Mouse (Mus musculus): ENCODE measurements at regions not wholly inside any gene's neighbourhood (a gene's known extent, or its start where the extent isn't known, plus 50 kb on each side); places are given as distances from the start of the nearest gene placed in this dataset.

GRCm38 (mm10) chr2:149768027-149768426 is 61.0 kb upstream of the Syndig1 start:
- no peak for TF ChIP-seq POLR2A (IDR thresholded peaks at IDR 0.05; ENCODE audit: extremely low read depth, insufficient read depth, low read length)
- no peak for TF ChIP-seq CTCF (IDR thresholded peaks at IDR 0.05; ENCODE audit: low read depth, low read length)
- Histone ChIP-seq H3K4me1 (ENCODE audit: control insufficient read depth, insufficient read depth, low read length) (no peaks in the 10 kb centered on the region), H3K79me2 (ENCODE audit: control insufficient read depth, insufficient read depth, low read length) (no peaks in the 10 kb centered on the region), H3K9ac (ENCODE audit: low read depth, low read length) (no peak overlapping the region), H3K27me3 (ENCODE audit: control insufficient read depth, insufficient read depth, low read length) (no peaks in the 10 kb centered on the region), H3K4me3 (ENCODE audit: insufficient read depth, low read depth, low read length) (no peak overlapping the region), H3K27ac (replicated peaks; ENCODE audit: insufficient read depth, low read depth, low read length) (no peak overlapping the region), H3K36me3 (ENCODE audit: control insufficient read depth, insufficient read depth, low read length) (no peaks in the 10 kb centered on the region)
- WGBS = 54% methylated on average over 1 of the region's 1 CpGs
- DNase-seq (ENCODE audit: extremely low read depth, low read depth, low spot score) = no peak

- 64% methylated on average over 2 of the region's 2 CpGs for WGBS
- DNase-seq (ENCODE audit: extremely low read depth, low read depth, low spot score) = no peak
- H3K36me3 ChIP-seq (ENCODE audit: control insufficient read depth, insufficient read depth, low read length) = no peaks in the 10 kb centered on the region
- no peaks in the 10 kb centered on the region for H3K4me1 ChIP-seq (ENCODE audit: control insufficient read depth, insufficient read depth, low read length)
- H3K27me3 ChIP-seq (ENCODE audit: control insufficient read depth, insufficient read depth, low read length) = no peaks in the 10 kb centered on the region
- H3K4me3 ChIP-seq (ENCODE audit: insufficient read depth, low read depth, low read length) = no peak overlapping the region
- no peak overlapping the region for H3K9ac ChIP-seq (ENCODE audit: low read depth, low read length)
- no peak overlapping the region for H3K27ac ChIP-seq (replicated peaks; ENCODE audit: insufficient read depth, low read depth, low read length)
- TF ChIP-seq CTCF (IDR thresholded peaks at IDR 0.05; ENCODE audit: low read depth, low read length) (no peak), POLR2A (IDR thresholded peaks at IDR 0.05; ENCODE audit: extremely low read depth, insufficient read depth, low read length) (no peak)
- no peaks in the 10 kb centered on the region for H3K79me2 ChIP-seq (ENCODE audit: control insufficient read depth, insufficient read depth, low read length)
Measured at GRCm38 (mm10) chr2:149768551-149768950, 60.5 kb upstream of the Syndig1 start.

GRCm38 (mm10) chr2:149777316-149777715 is 51.7 kb upstream of the Syndig1 start:
- TF ChIP-seq CTCF (IDR thresholded peaks at IDR 0.05; ENCODE audit: low read depth, low read length) (no peak), POLR2A (IDR thresholded peaks at IDR 0.05; ENCODE audit: extremely low read depth, insufficient read depth, low read length) (no peak)
- H3K4me1 ChIP-seq (ENCODE audit: control insufficient read depth, insufficient read depth, low read length) = no peaks in the 10 kb centered on the region
- H3K27ac ChIP-seq (replicated peaks; ENCODE audit: insufficient read depth, low read depth, low read length) = no peak overlapping the region
- H3K79me2 ChIP-seq (ENCODE audit: control insufficient read depth, insufficient read depth, low read length) = no peaks in the 10 kb centered on the region
- no peaks in the 10 kb centered on the region for H3K27me3 ChIP-seq (ENCODE audit: control insufficient read depth, insufficient read depth, low read length)
- no peak overlapping the region for H3K4me3 ChIP-seq (ENCODE audit: insufficient read depth, low read depth, low read length)
- H3K36me3 ChIP-seq (ENCODE audit: control insufficient read depth, insufficient read depth, low read length) = no peaks in the 10 kb centered on the region
- 83% methylated on average over 3 of the region's 3 CpGs for WGBS
- H3K9ac ChIP-seq (ENCODE audit: low read depth, low read length) = no peak overlapping the region
- no peak for DNase-seq (ENCODE audit: extremely low read depth, low read depth, low spot score)

Measured in liver, adult 2 months (tissue).